Mouse (Mus musculus): ENCODE data around the gene Zfp146.
"Not testable (repeated sequence)": the region's sequence is repeated elsewhere in the genome, so short reads cannot be mapped to it uniquely, and the experiment has no call there.

Gene Zfp146

DNA sequence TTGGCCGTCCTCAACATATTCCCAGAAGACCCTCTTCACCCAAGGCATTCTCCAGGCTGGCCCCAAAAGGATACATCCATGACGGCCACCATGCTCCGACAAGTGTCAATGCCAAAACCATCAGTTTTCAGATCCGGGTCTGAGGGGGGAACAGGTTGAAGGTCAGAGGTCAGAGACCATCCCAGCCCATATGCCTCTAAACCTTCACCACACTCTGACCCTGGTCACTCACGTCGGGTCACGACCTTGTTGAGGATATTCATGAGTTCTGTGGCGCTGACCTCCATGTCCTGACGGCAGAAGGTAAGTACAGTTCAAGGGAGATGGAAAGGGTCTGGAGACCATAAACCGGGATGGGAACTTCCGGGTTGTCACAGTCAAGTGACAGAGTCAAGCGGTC, 22.5 kb upstream of the Zfp146 start:
- no peak for DNase-seq (ENCODE audit: low read depth)

DNA sequence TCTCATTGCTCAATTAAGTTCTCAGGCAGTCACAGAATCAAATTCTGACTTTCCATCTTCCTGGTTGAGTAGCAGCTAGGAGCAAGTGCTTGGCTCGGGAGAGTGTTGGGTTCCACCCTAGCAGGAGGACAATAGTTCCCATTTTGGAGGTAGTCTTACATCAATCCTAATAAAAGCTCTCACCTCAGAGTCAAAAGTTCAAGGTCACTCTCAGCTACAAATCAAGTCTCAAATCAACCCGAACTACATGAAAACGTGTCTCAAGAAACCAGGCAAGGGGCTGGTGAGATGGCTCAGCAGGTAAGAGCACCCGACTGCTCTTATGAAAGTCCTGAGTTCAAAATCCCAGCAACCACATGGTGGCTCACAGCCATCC, 19.6 kb upstream of the Zfp146 start:
- no peak for DNase-seq (ENCODE audit: low read depth)

DNA sequence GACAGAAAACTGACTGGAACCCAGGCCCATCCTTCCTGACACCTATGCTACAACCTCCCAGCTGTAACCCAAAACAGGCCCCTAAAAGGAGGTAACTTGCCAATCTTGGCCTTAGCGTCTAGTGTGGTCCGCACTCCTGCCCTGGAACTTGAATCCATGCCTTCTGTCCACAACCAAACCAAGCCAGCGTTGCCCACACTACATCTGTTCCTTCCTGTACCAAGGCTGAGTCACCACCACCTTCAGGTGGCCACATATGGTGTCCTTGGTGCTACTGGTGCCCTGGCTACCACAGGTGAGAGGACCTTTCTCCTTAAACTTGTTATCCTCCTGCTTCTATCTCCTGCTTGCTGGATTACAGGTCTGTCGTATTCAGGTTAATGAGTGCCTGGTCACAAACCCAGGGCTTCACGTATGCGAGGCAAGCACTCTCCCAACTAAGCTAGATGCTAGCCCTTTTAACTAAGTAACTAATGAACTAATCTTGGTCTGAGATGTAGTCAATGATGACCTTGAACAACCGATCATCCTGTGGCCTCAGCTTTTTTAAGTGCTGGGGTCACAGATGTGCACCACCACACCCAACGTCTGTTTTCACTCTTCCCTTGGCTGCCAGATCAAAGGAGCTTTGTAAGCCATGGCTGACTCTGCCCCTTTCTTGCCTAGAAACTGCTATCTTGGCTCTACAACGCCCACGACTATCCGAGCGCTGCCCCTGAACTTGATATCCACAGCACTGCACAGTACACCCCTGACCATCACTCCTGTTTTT, 19.0 kb upstream of the Zfp146 start:
- no peak for DNase-seq (ENCODE audit: low read depth)

DNA sequence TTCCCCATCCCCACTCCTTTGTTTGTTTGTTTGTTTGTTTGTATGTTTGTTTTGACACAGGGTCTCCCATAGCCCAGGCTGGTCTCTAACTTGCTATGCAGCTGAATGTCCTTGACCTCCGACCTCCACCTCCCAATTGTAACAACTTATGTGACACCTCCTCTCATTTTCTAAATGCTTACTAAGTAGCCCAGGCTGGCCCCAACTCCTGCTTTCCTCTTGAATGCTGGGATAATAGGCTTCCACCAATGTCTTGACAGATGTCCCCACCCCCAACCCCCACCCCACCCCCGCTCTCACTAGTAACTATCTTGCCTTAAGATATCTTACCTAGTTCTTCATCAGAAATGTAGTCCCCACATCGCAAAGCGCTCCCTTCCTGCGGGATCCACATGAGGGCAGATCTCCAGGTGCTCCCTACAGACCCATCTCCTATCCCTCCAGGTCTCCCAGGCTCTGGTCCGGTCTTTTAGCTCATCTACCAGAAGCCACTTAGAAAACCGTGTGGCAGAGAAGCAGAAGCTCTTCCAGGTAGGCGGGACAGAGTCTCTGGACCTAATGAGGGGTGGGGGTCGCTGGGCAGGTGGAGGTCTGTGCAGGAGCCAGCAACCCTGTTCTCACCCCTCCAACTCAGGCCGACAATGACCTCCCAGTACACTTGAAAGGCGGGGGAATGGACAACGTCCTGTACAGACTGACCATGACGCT, 15.2 kb upstream of the Zfp146 start:
- DNase-seq (ENCODE audit: low read depth): no peak

DNA sequence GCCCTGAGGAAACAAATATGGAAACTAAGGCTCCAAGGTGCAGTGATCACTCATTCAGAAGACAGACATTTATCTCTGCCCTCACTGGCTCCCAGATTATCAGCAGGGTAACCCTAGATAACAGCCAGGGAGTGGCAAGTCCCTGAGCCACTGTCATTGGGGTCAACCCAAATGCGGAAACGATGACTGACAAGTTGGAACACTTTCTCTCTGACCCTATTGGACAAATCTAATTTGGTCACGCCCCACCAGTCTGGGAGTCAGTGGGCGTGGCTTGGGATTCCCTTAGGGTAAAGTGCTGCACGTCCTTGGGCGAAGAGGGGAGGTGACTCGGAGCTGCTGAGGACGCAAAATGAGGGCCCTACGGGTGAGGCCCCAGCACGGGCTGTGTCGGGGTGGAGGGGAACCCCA, 14.3 kb upstream of the Zfp146 start, which contains the start of gene Cox7a1:
Gene Cox7a1 (plus strand): TSS at position 266 of the 411 bp plus-strand sequence.
- peak; percentile 98 for DNase-seq (ENCODE audit: low read depth)

DNA sequence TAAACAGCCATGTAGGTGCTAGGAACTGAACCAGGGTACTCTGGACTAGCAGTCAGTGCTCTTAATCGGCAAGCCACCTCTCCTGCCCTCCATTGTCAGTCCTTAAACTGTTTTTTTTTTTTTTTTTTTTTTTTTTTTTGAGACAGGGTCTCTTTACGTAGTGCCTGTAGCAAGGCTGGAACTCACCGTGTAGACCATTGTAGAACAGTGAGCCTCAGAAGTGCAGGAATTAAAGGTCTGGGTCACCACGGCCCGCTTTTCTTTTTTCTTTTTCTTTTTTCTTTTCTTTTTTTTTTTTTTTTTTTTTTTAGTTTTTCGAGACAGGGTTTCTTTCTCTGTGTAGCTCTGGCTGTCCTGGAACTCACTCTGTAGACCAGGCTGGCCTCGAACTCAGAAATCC, 13.6 kb upstream of the Zfp146 start:
- DNase-seq (ENCODE audit: low read depth): not testable (repeated sequence)

DNA sequence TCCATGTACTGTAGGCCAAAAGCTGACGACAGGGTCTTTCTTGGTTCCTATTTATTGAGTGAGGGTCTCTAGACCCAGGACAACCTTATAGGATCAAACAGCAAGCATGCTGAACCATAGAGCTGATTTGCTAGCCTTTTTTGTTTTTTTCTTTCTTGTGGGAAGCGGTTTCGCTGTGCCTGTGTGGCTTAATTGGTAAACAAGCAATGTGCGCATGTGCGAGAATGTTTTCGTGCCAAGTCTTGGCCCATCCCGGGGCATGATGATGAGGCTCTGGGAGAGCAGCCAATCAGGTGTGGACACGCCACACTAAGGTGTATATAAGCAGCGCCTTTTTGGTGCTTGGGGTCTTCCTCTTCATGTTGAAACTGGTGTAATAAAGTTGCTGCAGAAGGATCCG, 12.4 kb upstream of the Zfp146 start:
- DNase-seq (ENCODE audit: low read depth): not testable (repeated sequence)

DNA sequence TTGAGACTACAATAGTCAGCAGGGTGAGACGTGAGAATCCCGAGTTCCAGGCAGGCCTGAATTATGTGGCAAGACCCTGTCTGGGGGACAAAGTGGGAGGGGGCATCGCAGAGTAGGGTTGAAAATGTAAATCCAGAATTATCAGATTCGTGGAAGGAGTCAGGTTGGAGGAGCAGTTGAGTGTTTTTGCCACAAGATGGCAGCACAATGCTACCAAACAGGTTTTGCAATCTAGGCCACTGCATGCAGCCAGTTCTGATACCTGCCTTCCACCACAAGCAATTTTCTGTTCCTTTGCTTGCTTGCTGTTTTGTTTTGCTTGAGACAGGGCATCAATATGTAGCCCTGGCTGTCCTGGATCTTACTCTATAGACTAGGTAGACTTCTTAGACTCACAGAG, 11.8 kb upstream of the Zfp146 start:
- DNase-seq (ENCODE audit: low read depth): peak; percentile 83

DNA sequence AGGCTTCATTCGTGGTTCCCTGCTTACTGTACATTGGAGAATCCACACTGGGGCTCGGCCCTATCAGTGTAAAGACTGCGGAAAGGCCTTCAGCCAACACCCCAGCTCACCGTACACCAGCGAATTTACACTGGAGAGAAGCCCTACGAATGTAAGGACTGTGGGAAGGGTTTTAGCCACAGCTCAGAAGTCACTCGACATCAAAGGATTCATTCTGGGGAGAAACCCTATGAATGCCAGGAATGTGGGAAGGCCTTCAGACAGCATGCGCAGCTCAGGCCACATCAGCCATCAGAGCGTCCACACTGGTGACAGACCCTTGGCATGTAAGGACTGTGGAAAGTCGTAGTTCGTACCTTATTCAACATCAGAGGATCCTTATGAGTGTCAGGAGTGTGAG, 8.7 kb upstream of the Zfp146 start:
- DNase-seq (ENCODE audit: low read depth): no peak

DNA sequence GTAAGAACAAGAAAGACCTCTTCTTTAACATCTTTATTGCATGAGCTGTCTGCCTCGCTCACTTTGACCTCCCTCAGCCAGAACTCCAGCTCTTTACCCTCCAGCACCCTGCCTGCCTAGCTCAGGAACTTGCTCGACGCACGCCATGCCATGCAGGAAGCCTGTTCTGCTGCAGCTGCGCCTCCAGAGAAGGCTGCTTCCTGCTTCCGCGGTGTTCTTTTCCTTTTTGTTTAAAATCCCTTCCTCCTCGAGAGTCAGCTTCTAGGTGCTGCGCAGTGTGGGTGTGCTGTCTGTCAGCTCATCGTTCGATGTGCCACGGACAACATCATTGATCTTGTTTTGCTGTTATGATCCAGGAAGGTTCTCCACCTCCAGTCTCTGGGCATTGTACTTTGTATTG, 6.9 kb upstream of the Zfp146 start:
- DNase-seq (ENCODE audit: low read depth): no peak

DNA sequence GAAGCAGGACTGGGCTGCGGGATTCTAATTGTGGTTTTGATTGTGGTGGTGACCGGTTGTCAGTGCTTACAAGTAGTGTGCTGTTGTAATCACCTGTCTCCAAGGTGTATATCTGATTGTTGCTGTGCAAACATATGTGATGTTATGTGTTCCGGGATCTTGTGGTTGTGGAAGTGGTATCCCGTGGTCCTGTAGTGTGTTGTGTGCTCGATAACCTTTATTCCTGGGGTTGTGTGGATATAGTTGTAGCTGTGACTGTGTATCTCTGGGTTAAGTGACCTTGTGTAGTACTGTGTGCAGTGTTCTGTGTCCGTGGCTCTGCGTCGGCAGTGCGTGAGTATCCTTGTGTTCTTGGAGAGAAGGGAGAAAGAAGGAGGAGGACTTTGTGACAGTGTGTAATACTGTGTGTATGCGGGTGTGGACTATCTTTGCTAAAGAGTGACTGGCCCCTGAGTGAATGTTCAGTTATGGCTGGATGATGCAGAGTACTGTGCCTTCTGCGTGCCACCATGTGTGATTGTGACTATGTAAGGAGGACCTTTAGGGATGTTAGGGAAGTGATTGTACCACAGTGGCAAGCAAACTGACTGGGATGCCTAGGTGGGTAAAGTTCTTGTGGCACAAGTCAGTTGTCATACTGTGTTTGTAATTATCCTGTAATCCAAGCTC, 867 bp upstream of the Zfp146 start:
- no peak for DNase-seq (ENCODE audit: low read depth)

DNA sequence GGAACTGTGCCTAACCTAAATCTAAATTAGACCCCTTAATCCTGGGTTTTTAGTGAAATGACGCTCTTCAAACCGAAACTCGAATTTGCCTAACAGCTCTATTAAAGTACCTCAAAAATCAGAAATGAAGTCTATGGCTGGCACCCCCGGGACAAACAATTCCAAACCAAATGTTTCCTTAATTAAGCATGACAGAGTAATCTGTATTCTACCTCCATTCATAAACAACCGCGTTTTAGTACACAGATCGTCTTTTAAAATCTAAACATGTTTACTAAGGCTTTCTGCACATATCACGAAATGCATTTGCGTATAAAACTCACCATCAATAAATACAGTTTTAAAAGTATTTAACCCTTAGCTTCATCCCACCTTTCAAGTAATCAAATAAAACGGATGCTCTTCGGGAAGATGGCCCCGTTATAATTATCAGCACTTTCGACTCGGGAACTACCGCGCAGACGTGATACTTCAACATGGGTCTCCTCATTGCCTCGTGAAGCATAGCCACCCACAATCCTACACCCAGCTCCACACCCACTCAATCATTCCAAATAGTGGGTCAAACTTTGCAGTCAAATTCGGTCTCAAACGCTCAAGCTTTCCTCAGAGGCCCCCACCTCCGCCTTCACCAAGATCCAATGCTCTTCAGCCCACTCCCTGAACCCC, 502 bp downstream of the Zfp146 start:
- no peak for DNase-seq (ENCODE audit: low read depth)

DNA sequence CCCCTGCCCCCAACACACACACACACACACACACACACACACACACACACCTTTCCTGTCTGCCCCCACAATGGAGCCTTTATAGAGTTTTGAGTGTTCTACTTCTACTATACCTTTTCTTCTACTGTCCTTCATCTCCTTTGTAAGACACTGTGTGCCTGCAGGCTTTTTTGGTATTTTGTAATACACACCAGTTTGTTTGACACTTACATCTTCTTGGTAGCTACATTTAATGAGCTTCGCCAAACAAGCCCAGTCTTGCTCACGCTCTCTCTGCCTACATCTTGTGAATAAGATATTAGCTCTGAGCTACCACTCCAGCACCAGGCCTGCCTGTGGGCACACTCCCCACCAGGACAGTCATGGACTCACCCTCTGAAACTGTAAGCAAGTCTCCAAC, 4.8 kb downstream of the Zfp146 start:
- DNase-seq (ENCODE audit: low read depth): no peak

DNA sequence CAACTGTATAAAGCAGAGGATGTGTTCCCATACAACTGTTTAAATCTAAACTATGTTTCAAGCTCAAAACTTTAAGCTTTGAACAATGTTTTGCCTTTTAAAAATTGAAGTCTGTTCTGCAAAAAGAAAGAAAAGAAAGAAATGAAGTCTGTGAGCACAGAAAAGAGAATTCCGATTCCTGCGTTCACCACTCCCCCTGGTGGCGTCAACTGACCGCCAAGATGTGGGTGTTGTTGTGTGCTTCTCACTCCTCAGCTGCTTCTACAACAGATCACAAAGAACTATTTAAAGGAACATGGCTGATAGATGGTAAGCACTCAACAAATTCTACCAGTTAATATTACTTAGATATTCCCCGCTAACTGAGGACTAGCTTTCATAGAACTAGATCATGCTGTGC, 6.4 kb downstream of the Zfp146 start:
- no peak for DNase-seq (ENCODE audit: low read depth)

DNA sequence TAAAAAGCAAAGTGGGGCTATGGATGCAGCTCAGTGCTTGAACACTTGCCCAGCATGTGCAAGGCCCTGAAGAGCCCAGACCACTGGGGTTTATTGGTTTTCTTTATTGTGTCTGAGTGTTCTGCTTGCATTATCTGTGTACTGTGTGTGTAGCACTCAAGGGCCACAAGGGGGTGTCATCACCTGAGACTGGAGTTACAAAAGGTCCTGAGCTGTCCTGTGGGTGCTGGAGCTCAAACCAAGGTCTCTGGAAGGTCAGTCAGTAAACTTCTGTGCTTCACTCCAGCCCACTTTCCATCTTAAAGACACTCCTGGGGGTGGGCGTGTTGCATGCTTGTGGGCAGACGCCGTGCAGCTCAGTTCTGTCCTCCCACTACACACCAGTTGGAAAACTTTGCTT, 14.0 kb downstream of the Zfp146 start:
- no peak for DNase-seq (ENCODE audit: low read depth)

DNA sequence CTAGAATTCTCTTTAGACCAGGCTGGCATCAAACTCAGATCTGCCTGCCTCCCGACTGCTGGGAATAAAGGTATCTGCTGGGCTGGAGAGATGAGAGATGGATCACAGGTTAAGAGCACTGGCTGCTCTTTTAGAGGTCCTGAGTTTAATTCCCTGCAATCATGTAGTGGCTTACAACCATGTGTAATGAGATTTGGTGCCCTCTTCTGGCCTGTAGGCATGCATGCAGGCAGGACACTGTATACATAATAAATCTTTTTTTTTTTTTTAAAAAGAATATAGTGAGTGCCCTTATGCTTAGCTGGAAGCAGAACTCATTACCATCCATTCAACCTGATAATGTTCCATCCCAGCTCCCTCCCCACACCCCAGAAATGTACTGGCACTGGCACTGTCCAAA, 15.5 kb downstream of the Zfp146 start:
- DNase-seq (ENCODE audit: low read depth): no peak

DNA sequence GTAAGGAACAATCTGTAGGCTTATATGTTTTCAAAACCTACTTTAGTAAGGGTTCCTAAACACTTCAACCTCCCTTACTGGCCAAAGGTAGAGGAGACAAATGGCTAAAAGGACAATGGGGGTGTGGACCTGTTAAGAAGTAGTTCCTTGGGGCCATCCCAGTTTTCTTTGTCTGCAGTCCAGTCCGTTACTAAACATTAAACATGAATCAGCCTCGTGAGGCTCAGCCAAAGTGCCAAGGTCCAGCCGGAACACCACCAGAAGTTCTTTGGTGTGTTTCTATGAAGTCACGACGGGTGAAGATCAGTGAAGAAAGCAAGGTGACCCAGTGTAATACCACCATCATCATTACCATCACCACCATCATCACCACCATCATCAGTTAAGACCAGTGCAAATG, 22.5 kb downstream of the Zfp146 start:
- DNase-seq (ENCODE audit: low read depth): no peak

DNA sequence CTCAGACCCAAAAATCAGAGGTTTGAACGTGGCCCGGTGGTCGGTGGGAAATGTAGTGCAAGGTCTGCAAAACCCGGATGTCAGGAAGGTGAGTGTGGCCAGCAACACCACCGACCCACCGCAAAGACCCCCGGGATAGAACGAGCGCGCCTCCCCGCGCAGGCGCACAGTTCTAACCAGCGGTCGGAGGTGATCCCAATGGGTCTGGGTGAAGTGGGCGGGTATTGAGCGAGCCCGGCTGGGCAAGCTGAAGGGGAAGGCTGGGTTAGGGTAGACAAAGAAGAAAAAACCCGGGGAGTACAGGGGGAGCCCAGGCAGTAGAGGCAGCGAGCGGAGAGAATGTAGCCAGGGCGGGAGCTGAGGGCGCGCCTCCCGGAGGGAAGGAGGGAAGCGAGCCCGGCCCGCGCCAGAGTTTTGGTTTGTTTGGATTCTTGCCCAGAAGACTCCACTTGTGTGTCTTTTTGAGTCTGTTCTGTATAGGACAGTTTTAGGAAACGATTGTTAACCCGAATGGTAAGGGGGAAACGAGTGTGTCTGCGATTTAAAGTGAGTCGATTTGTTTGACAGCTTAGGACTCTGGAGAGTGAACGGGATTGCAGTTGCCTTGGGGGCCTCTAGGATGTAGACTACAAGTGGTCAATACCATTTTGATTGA, 25.9 kb downstream of the Zfp146 start:
- no peak for DNase-seq (ENCODE audit: low read depth)

DNA sequence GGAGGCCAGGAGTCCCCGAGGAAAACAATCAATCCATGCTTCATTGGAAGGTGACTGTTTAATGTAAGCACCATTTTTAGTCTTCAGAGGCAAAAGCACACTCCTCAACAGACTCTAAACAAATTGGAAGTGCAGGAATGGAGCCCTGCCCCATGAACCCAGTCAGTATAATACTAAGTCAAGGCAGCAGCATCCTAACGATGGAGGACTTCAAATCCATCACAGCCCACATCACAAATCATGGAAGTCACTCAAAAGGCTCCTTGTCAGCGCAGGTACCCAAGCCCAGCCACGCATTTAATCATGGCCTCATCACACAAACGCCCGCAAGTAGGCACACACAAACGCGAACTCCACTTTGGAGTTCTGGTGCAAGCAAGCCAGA, 26.4 kb downstream of the Zfp146 start:
- DNase-seq (ENCODE audit: low read depth): no peak

DNA sequence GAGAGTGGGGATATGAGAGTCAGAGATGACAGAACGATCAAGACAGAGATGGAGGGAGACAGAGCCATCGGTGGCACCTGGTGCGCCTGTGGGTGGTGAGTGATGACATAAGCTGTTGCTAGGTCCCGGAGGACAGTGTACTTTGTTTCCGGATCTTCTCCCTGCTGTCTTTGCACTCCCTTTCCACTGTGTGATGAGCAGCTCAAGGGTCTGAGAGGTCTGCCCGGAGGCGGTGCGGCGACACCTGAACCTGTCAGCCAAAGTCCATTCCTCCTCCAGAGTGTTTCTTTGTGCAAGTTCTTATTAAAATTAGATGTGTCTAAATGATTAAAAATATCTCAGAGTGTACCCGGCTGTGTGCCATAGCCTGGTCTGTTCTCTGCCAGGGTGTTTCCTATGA, 32.7 kb downstream of the Zfp146 start:
- no peak for DNase-seq (ENCODE audit: low read depth)

DNA sequence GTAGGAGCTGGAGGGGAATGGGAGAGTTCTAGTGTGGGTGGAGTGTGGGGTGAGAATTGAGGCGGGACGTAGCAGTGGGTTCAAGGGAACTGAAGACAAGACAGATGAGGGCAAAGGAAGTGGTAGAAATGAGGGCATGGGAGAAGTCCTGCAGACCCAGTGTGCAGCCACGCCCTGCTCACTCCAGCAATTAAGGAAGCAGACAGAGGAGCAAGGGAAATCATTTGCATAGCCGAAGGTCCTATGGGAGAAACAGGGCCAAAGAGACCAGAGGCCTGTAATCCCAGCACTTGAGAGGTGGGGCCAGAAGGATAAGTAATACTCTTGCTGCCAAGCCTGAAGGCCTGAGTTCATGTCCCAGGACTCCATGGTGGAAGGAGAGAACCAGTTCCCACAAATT, 37.2 kb downstream of the Zfp146 start:
- DNase-seq (ENCODE audit: low read depth): no peak

DNA sequence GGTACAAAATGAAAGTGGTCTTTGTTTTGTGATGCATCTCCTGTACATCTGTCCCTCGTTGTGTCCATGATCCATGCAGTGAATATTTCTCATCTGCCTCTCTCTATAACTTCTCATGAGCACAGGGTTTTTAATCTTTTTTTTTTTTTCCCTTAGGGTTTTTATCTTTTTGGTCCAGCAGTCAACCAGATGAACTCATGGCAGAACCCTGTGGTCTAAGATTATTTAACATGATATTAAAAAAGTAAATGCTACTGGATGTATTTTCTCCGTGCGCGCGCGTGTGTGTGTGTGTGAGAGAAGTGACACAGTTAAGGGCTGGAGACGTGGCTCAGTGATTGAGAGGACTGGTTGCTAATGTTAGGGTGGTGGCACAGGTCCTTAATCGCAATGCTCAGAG, 39.6 kb downstream of the Zfp146 start:
- DNase-seq (ENCODE audit: low read depth): no peak

All from 416B (cell line).